Mouse (Mus musculus): ENCODE data around the gene Lrsam1.

Gene Lrsam1

DNA sequence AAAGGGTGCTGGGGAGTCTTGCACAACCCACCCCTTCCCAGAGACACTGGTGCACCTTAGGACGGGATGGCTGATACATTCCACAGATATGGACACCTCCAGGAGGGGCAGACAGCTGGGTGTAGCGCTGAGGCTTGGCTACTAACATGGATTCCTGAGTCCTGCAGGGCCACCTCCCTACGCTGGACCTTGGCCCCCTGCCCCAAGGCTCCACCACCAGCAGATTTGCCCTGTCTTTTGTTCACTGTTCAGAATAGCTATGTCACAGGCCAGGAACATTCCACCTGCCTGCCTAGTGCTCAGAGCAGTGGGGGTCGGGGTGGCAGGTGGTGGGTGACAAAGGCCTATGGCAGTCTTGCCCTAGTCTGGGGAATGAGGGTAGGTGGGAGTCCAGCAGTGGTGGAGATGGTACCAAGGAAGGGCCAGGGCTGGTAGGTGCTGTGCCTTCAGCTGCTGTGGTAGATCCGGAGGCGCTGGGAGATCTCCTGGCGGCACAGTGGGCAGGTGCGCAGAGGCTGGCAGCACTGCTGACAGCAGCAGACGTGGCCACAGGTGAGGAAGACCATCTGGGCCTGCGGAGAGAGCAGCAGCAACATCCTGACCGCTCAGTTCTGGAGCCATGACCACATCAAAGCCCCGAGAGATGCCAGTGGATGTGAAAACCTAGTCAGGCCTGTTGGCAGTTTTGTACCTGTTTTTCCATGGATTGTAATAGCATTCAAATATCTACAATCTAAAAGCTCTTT is 34.9 kb downstream of the Lrsam1 start:
- DNase-seq (ENCODE audit: extremely low spot score, low read depth, low spot score): no peak

DNA sequence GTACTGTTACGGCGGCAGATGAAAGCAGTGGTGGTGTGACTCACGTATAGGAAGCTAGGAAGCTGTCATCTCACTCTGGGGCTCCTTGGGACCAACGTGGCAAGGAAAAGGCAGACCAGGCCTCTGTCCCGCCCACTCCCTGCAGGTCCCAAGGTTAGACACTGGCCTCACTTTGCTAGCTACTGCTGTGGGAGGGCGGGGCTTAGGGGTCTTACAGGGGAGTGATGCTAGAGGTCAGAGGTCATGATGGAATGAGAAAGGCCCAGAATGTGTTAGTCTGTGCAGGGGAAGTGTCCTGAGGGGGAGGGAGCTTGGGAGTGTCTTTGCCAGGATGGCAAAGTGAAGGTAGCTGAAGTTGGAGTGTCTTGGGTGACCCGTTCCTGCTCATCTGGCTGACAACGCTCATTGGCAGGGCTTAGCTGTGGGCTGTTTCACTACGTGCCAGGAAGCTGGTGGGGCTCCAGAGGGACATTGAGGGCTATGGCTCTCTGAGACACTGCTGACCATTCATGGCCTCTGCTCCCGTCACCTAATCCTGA is 37.0 kb downstream of the Lrsam1 start:
- no peak for DNase-seq (ENCODE audit: extremely low spot score, low read depth, low spot score)

DNA sequence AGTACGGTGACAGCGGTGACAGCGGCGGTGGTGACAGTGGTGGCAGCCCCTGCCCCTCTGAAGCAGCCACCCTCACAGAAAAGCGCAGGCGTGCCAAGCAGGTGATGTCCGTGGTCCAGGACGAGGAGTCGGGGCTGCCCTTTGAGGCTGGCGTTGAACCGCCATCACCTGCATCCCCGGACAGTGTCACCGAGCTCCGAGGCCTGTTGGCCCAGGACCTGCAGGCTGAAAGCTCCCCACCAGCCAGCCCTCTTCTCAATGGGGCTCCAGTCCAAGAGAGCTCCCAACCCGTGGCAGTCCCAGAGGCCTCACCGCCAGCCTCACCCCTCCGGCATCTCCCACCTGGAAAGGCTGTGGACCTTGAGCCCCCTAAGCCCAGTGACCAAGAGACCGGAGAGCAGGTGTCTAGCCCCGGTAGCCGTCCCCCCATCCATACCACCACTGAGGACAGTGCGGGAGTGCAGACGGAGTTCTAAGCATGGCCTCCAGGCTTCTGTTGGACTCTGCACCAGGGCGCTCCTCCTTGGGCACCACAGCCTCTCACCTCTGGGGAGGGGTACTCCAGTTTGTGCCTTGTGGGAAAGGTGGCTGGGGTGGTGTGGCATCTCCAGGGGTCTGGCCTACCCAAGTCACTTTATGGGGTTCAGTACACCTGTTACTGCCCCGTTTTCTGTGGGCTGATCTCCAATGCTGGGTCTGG is 37.7 kb downstream of the Lrsam1 start:
- no peak for DNase-seq (ENCODE audit: extremely low spot score, low read depth, low spot score)

DNA sequence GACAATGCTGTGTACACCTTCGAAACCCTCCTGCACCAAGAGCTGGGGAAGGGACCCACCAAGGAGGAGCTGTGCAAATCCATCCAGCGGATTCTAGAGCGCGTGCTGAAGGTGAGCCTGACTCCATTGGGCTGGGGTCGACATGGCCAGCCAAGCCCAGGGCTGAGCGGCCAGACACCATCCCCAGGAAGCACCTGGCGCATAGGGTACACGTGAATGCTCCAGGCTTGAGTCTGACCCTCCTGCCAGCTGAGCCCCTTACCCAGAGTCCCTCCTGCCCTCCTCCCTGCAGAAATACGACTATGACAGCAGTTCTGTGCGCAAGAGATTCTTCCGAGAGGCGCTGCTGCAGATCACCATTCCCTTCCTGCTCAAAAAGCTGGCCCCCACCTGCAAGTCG is 38.9 kb downstream of the Lrsam1 start:
- DNase-seq (ENCODE audit: extremely low spot score, low read depth, low spot score): no peak

DNA sequence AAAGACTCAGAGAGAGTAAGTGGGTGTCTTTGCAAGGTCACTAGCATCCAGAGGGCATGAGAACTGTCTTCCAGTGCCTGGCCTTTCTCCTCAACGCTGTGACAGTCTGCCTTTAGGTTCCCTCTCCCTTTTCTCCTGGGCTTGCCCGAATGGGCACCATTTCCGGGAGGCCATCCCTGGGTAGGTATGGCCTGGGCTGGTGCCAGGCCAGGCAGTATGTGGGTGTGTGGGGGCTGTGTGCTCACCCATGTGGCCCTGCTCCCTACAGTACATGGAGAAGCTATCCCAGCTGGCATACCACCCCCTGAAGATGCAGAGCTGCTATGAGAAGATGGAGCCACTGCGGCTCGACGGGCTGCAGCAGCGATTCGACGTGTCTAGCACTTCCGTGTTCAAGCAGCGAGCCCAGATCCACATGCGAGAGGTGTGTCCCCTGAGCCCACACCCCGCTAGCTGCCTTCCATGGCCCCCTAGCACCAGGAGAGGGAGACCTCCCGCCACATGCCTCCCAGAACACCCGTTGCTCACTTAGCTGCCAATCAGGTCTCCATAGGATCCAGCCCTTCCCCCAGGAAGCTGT is 39.5 kb downstream of the Lrsam1 start:
- DNase-seq (ENCODE audit: extremely low spot score, low read depth, low spot score): no peak

DNA sequence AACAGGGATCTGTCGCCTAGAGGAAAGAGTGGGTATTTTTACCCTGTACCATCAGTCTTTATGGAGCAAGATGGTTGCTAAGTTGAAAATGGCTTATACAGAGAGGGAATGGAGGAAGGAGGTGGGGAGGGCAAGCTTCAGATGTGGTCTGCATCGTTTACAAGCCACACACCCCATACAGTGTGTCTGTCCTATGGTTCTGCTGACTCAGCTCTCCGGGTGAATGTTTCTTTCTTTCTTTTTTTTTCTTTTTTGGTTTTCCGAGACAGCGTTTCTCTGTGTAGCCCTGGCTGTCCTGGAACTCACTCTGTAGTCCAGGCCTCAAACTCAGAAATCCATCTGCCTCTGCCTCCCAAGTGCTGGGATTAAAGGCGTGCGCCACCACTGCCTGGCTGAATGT is 40.2 kb downstream of the Lrsam1 start:
- DNase-seq (ENCODE audit: extremely low spot score, low read depth, low spot score): no peak

DNA sequence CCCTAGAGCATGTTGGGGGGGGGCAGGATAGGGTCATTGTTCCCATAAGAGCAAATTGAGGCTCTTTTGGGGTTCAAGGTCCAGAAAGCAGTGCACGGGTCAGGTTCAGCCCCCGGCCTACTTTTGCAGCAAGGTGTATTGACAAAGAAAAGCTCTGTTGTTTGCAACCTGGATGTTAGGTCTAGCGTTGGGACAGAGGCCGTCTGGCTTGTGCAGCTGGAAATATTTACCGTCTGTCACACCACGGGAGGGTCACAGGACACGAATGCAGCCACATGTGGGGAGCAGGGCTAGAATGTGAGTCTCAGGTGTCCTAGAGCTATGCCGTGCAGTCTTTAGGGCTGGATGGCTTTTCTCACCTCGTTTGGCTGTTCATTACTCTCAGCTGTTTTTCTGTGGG is 43.0 kb downstream of the Lrsam1 start:
- peak; percentile 22 for DNase-seq (ENCODE audit: extremely low spot score, low read depth, low spot score)

DNA sequence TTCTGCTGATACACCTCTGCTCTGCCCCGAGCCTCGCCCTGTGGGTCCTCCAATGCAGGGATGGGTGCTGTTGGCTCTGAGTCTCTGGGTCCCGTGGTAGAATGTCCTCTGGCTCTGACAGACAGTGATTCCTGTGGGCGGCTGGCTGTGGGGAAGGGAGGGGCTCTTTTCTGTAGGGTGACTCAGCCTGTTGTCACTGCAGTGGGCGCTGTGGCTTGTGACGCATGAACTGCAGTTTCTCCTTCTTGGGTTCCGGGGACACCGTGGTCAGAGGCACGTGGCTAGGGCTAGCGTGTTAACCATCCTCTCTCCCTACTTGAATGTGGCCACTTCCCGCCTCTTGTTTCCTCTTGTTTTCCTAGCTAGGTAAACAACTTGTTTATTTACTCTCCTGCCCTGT is 43.9 kb downstream of the Lrsam1 start:
- DNase-seq (ENCODE audit: extremely low spot score, low read depth, low spot score): no peak

DNA sequence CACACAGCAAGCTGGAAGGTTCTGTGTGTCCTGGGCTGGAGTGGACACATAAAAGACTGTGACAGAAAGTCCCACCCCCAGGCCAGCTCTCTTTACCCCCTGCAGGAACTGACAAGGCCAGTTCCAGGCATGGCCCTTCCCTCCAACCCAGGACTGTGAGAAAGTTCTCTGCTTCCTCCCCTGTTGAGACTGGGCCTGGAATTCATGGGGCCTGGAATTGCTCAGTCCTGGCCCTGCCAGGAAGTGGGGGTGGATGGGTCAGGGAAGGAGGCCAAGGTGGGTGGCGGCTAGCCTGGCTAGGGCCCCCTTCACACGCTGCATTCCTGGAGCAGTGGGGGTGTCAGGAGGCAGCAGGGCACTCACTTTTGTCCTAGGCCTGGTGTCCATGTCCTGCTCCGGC is 46.5 kb downstream of the Lrsam1 start:
- DNase-seq (ENCODE audit: extremely low spot score, low read depth, low spot score): no peak

DNA sequence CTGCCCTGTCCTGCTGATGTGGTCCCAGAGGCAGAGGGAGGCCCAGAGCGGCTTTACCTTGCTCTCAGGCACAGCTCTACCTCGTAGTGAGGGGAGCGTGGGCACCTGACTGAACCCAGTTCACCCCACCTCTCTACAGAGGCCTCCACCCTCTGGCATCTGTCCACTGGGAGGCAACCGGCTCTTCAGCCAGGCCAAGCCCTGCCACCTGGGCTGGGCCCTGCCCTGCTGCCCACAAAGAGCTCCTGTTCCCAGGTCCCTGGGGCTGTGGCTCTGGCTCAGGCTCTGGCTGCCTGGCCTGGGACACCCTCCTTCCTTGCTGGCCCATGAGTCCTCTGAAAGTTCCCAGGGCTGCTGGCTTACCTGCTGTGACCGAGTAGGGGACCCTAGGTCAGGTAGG is 47.1 kb downstream of the Lrsam1 start:
- no peak for DNase-seq (ENCODE audit: extremely low spot score, low read depth, low spot score)

DNA sequence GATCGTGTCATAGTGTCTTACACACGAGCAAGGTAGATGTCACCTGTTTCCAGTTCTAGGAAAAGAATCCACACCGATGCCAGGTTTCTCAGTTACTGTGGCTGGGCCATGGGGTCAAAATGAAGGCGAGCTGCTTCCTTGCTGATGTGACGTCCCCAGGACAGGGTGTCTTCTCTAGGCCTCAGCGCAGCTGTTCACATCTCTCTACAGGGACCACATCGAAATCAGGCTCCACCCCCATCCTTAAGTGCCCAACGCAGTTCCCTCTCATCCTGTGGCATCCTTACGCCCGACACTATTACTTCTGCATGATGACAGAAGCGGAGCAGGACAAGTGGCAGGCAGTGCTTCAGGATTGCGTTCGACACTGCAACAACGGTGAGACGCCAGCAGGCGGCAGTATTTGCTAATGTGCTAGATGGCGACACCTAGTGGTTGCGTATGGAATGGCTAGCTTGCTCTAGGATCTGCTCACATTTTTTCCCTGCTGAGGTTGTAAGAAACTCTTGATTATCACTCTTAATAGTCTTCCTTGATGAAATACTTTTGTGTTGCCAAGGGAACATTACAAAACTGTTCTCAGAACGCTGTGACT is 49.1 kb downstream of the Lrsam1 start:
- peak; percentile 96 for DNase-seq (ENCODE audit: extremely low spot score, low read depth, low spot score)

DNA sequence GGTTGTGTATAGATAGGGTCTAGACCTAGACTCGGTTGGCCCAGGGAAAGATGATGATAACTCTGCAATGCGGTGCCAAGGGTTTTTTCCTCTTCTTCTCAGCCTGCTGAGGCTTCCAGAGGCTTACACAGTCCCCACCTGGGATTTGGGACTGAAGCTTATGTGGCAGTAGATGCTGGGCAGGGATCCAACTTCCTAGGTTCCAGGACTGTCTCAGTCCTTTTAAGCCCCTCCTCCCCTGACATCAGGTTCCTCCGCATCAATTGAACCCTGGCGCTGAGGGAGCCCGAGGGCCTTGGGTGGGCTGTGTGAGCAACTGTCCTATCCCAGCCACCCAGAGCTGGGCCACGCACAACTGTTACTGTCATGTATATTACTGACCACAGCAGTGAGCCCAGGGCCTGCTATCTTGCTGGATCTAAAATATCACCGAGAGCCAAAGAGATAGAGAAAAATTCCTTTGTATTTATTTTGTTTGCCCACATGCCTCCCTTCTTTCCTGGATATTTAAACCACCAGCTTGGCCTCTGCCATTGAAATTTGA is 49.7 kb downstream of the Lrsam1 start:
- no peak for DNase-seq (ENCODE audit: extremely low spot score, low read depth, low spot score)

DNA sequence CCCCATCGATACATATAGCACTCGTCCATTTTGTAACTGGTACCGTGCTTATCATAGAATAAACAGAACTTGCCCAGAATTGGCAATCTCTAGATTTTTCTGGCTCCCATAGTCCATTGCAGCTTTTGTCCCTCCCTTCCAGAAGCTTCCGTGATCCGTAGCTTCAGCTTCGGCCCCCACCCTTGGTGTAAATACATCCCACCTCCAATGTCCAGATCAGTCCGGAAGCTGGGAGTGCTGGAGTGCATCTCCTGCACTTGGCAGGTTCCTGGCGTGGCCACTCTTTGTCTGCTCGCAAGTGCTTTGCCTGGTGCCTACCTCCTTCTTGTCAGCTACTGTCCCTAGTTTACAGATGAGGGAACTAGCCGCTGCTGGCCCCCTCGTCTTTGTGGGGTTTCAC is 52.6 kb downstream of the Lrsam1 start:
- no peak for DNase-seq (ENCODE audit: extremely low spot score, low read depth, low spot score)

DNA sequence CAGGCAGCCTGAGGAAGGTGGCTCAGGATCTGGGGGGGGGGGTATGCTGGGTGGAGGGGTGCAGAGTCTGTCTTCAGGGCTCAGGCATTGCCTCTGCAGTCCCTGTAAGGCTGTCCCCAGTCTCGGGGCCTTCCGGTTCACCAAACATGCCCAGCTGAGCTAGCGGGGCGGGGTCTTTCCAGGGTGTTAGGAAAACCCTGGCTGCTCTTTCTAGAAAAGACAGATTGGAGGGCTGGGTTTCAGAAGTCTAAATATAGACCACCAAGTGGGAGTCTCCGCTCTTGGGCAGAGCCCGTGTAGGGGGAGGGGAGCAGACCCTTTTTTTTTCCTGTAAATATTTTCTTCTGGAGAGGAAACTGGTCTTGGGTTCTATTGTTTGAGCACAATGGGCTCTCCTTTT is 53.1 kb downstream of the Lrsam1 start:
- DNase-seq (ENCODE audit: extremely low spot score, low read depth, low spot score): no peak

DNA sequence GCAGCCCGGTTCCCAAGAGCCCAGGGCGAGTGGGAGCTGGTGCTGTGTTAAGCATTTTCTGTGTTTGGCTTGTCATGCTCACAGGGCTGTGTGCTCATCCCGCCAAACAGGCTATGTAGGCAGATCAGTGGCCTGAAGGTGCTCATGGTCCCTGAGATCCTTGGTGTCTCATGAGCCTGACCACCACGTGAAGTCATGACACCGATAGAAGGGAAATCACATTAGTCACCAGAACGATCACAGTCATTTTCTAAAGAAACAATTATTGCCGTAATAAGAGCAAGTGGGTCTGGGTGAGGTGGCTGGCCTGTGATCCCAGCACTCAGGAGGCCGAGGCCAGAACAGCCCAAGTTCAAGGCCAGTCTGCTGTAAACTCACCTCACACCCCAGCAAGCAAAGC is 54.0 kb downstream of the Lrsam1 start:
- DNase-seq (ENCODE audit: extremely low spot score, low read depth, low spot score): no peak

DNA sequence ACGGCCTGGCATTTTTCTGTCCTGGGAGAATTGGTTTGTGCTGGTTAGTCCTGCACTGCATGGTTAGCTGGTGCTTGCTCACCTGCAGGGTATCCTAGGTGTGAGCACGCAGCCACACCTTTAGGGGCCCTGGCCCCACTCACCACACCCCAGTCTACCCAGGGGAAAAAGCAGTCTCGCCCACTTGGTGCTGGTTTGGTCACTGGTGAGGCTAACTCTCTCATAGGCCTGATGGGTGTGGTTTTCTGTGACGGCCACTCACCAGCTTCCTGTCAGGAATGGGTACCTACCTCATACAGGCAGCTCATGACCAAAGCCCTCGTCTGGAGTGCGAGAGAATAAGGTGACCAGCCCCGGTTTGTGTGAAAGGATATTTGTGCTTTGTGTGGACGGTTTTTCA is 56.1 kb downstream of the Lrsam1 start:
- DNase-seq (ENCODE audit: extremely low spot score, low read depth, low spot score): no peak

DNA sequence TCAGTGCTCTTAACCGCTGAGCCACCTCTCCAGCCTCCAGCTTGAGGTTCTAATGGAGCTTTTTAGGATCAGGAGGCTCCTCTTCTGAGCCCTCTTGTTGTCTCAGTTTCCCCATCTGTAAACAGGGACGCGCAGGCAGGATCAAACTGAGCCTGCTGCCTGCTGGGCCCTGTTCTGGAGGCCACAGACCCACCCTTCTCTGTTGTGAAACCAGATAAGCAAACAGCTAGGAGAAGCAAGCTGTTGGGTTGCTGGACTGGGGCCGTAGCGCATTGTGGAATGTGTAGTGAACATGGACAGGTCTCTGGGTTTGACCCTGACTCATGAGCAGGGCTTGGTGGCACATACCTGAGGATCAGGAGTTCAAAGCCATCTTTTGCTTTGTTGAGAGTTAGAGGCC is 56.8 kb downstream of the Lrsam1 start:
- no peak for DNase-seq (ENCODE audit: extremely low spot score, low read depth, low spot score)

DNA sequence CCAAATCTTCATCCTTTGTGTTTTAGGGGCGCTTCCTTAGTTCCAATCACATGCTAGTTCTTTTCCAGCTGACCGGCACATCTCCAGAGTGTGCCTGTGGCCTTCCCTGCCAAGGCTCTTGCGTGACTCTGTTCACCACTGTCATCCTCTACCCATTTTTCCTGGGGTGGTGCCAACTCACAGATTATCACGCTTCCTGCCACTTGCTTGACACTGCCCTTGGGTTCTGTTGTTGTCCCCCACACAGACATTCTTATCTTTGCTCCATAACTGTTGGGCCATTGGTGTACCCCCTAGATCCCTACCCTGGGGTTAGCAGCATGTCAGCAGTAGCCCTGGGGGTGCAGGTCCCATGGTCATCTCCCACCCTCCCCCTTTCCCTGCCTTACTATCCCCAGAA is 57.9 kb downstream of the Lrsam1 start:
- no peak for DNase-seq (ENCODE audit: extremely low spot score, low read depth, low spot score)

DNA sequence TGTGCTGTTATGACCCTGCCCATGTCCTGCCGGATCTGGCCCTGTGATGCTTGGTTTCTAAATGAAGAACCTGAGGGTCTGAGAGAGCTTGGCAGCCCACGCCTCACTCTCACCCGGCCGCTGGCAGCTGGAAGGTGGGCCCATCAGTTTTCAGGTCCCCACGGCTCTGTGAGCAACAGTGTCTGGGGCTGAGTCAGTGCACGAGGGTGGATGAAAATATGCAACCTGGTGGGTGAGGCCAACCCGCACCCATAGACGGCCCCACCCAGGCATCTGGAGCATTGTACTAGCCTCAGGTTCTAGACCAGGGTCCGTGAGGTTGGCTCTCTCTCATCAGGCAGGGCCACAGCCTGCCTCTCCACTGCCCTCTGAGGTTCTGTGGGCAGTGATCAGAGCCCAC is 59.3 kb downstream of the Lrsam1 start:
- no peak for DNase-seq (ENCODE audit: extremely low spot score, low read depth, low spot score)

DNA sequence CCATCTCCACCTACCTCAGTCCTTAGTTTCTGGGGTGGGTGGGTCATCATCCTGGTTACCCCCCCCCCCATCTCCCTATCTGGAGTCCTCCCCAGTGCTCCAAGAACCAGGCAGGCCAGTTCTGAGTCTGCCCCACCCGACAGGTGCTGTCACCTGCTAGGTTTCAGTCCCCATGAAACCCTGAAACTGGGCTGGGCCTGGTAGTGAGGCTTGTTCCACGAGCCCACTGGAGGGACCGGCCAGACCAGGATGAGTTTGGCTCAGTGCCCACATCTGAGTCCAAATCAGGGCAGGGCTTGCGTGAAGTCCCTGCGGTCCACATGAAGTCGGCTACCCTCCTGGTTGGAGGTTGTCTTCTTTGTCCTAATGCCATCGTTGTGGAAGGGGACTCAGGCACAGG is 62.4 kb downstream of the Lrsam1 start:
- DNase-seq (ENCODE audit: extremely low spot score, low read depth, low spot score): no peak

DNA sequence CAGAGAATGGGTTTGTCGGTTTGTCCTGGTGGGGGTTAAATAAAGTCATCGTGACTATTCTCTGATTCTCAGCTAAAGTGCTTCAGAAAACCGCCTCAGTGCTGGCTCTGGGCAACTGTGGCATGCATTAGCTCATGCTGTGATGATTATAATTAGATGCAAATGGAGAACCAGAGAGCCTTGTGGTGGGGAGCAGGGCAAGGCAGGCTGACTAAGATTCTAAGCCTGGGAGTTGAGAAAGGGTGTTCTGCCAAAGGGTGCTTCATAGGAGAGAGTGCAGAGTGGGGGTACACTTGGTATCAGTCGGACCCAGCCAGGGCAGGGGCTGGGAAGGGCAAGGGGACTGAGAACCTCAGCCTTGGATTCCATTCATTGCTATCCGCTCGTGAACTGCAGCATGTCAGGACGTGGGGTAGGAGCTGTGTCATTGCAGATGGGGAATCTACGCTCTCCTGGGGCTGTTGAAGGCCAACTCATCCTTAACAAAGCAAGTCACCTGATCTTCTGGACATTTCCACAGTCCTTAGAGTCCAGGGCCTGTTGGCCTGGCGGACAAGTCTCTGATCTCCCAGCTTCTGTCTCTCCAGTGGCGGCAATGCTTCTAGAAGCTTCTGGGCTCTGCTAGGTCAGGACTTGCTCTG is 64.8 kb downstream of the Lrsam1 start:
- DNase-seq (ENCODE audit: extremely low spot score, low read depth, low spot score): no peak
